Mouse (Mus musculus) MEL (cell line): ENCODE results near the gene Pax8. TPM values are rescaled to one million over a fixed set of nuclear protein-coding genes. Genes with fewer than 3 reads are reported as not detected.

Experiments used
- DNase-seq: peaks from one replicate; pipeline ENCODE4 v3.0.0; 2011; ENCODE audit warnings: low read depth, low spot score
- H3K27ac ChIP-seq: 2 replicates; pipeline ENCODE4 v1.5.1; 2012; ENCODE audit warnings: low read depth, mild to moderate bottlenecking, control low read depth, low read length, moderate library complexity; ENCODE audit not compliant: control insufficient read depth
- H3K27me3 ChIP-seq, 2 experiments: fragments of 150-350 bp in 1 of 2; sonication (generic) in 1 of 2; 2 replicates each; pipeline ENCODE4 v1.6.1; 2012; ENCODE audit warnings: low read length in 2 of 2, mild to moderate bottlenecking in 2 of 2, improper control_type of control experiment in 1 of 2, moderate library complexity in 1 of 2; ENCODE audit not compliant: insufficient read depth in 2 of 2, control insufficient read depth in 1 of 2
- H3K36me3 ChIP-seq, 2 experiments: 2 replicates each; pipeline ENCODE4 v1.6.1; 2012 to 2014; ENCODE audit warnings: low read length in 2 of 2, improper control_type of control experiment in 1 of 2, inconsistent platforms in 1 of 2, mild to moderate bottlenecking in 1 of 2; ENCODE audit not compliant: insufficient read depth in 2 of 2, control insufficient read depth in 1 of 2
- H3K4me1 ChIP-seq, 2 experiments: fragments of 150-350 bp in 1 of 2; sonication (generic) in 1 of 2; 2 replicates each; pipeline ENCODE4 v1.6.1; 2012; ENCODE audit warnings: low read length in 2 of 2, improper control_type of control experiment in 1 of 2, mild to moderate bottlenecking in 1 of 2; ENCODE audit not compliant: insufficient read depth in 2 of 2, control insufficient read depth in 1 of 2
- H3K4me3 ChIP-seq, 2 experiments: fragments of 150-350 bp in 1 of 2; sonication (generic) in 1 of 2; 2 replicates each; pipeline ENCODE4 v1.5.1; 2012; ENCODE audit warnings: low read depth in 2 of 2, low read length in 2 of 2, mild to moderate bottlenecking in 2 of 2, moderate library complexity in 2 of 2, control low read depth in 1 of 2, improper control_type of control experiment in 1 of 2; ENCODE audit not compliant: control insufficient read depth in 1 of 2, insufficient read depth in 1 of 2
- H3K79me2 ChIP-seq: 2 replicates; pipeline ENCODE4 v1.6.1; 2012; ENCODE audit warnings: mild to moderate bottlenecking, low read length, moderate library complexity; ENCODE audit not compliant: control insufficient read depth, poor library complexity, insufficient read depth
- H3K9ac ChIP-seq: 2 replicates; pipeline ENCODE4 v1.6.1; 2012; ENCODE audit warnings: low read depth, mild to moderate bottlenecking, control low read depth, low read length, moderate library complexity; ENCODE audit not compliant: control insufficient read depth, poor library complexity, severe bottlenecking
- H3K9me3 ChIP-seq: fragments of 150-350 bp; sonication (generic); replicated peaks from 2 replicates; pipeline ENCODE4 v1.6.1; 2012; ENCODE audit warnings: mild to moderate bottlenecking, low read length, improper control_type of control experiment, moderate library complexity; ENCODE audit not compliant: insufficient read depth
- BHLHE40 ChIP-seq: IDR thresholded peaks from 2 replicates; pipeline ENCODE4 v1.6.1; 2012; ENCODE audit warnings: low read depth, mild to moderate bottlenecking, inconsistent platforms, low read length, improper control_type of control experiment, borderline replicate concordance
- CHD2 ChIP-seq: IDR thresholded peaks from 2 replicates; pipeline ENCODE4 v1.6.1; 2011; ENCODE audit warnings: low read length, improper control_type of control experiment
- ELF1 ChIP-seq: IDR thresholded peaks from 2 replicates; pipeline ENCODE4 v1.6.1; 2014; ENCODE audit warnings: low read depth, mild to moderate bottlenecking, inconsistent platforms, low read length, improper control_type of control experiment, moderate library complexity
- ETS1 ChIP-seq: IDR thresholded peaks from 2 replicates; pipeline ENCODE4 v1.6.1; 2012; ENCODE audit warnings: low read depth, mild to moderate bottlenecking, inconsistent platforms, low read length, improper control_type of control experiment, moderate library complexity
- GATA1 ChIP-seq: IDR thresholded peaks from 2 replicates; pipeline ENCODE4 v1.6.1; 2011; ENCODE audit warnings: low read depth, low read length, improper control_type of control experiment
- HCFC1 ChIP-seq: IDR thresholded peaks from 2 replicates; pipeline ENCODE4 v1.6.1; 2012; ENCODE audit warnings: low read depth, mild to moderate bottlenecking, inconsistent platforms, low read length, improper control_type of control experiment, moderate library complexity
- KAT2A ChIP-seq: conservative IDR thresholded peaks from 2 replicates; pipeline ENCODE4 v1.6.1; 2012; ENCODE audit warnings: low read depth, low read length, improper control_type of control experiment, inconsistent platforms
- MAFK ChIP-seq: IDR thresholded peaks from 2 replicates; pipeline ENCODE4 v1.6.1; 2011; ENCODE audit warnings: low read depth, mild to moderate bottlenecking, low read length, improper control_type of control experiment, borderline replicate concordance
- MAZ ChIP-seq: IDR thresholded peaks from 2 replicates; pipeline ENCODE4 v1.6.1; 2012; ENCODE audit warnings: low read depth, mild to moderate bottlenecking, inconsistent platforms, low read length, improper control_type of control experiment
- MEF2A ChIP-seq: IDR thresholded peaks from 2 replicates; pipeline ENCODE4 v1.6.1; 2014; ENCODE audit warnings: low read depth, mild to moderate bottlenecking, inconsistent platforms, low read length, improper control_type of control experiment; ENCODE audit not compliant: poor library complexity, insufficient replicate concordance, severe bottlenecking; ENCODE audit errors: extremely low read depth
- MXI1 ChIP-seq: IDR thresholded peaks from 2 replicates; pipeline ENCODE4 v1.6.1; 2011; ENCODE audit warnings: mild to moderate bottlenecking, low read depth, low read length, improper control_type of control experiment
- NELFE ChIP-seq: IDR thresholded peaks from 2 replicates; pipeline ENCODE4 v1.6.1; 2011; ENCODE audit warnings: low read depth, low read length, improper control_type of control experiment
- NRF1 ChIP-seq: IDR thresholded peaks from 2 replicates; pipeline ENCODE4 v1.6.1; 2014; ENCODE audit warnings: low read depth, mild to moderate bottlenecking, inconsistent platforms, low read length, improper control_type of control experiment, moderate library complexity; ENCODE audit not compliant: poor library complexity, insufficient read depth, severe bottlenecking
- POLR2A ChIP-seq, 2 experiments: IDR thresholded peaks; 2 replicates each; pipeline ENCODE4 v1.6.1; 2011 to 2012; ENCODE audit warnings: low read length in 2 of 2, mild to moderate bottlenecking in 2 of 2, control low read depth in 1 of 2, improper control_type of control experiment in 1 of 2, low read depth in 1 of 2, moderate library complexity in 1 of 2; ENCODE audit not compliant: control insufficient read depth in 1 of 2, insufficient read depth in 1 of 2, poor library complexity in 1 of 2
- POLR2AphosphoS2 ChIP-seq: IDR thresholded peaks from 2 replicates; pipeline ENCODE4 v1.6.1; 2011; ENCODE audit warnings: low read length, improper control_type of control experiment
- RAD21 ChIP-seq: IDR thresholded peaks from 2 replicates; pipeline ENCODE4 v1.6.1; 2011; ENCODE audit warnings: mild to moderate bottlenecking, low read depth, low read length, improper control_type of control experiment
- SMC3 ChIP-seq: IDR thresholded peaks from 2 replicates; pipeline ENCODE4 v1.6.1; 2011; ENCODE audit warnings: low read depth, low read length, improper control_type of control experiment
- TBP ChIP-seq: IDR thresholded peaks from 2 replicates; pipeline ENCODE4 v1.8.0; 2011; ENCODE audit warnings: low read depth, low read length, improper control_type of control experiment
- USF1 ChIP-seq: IDR thresholded peaks from 2 replicates; pipeline ENCODE4 v1.6.1; 2014; ENCODE audit warnings: low read depth, mild to moderate bottlenecking, inconsistent platforms, low read length, improper control_type of control experiment, moderate library complexity
- ZC3H11A ChIP-seq: IDR thresholded peaks from 2 replicates; pipeline ENCODE4 v1.6.1; 2012; ENCODE audit warnings: low read depth, mild to moderate bottlenecking, inconsistent platforms, low read length, improper control_type of control experiment
- polyA plus RNA-seq, 2 experiments: library from polyadenylated mRNA; stranded (reverse) in 1 of 2; unstranded in 1 of 2; fragments of >175 nt in 1 of 2; fragments of >200 nt in 1 of 2; gene quantifications; 2 replicates each; pipeline versions ENCODE4 v1.2.1 to v1.2.4; 2012; ENCODE audit warnings: low replicate concordance in 2 of 2, low read depth in 1 of 2; ENCODE audit not compliant: insufficient read length in 2 of 2, insufficient read depth in 1 of 2, missing spikeins in 1 of 2
- total RNA-seq: library from RNA; depleted of rRNA; stranded (reverse); fragments of 300-350 nt; gene quantifications from 2 replicates; pipeline ENCODE4 v1.2.3, GENCODE M21; 2012

Pax8 gene
- total and polyA plus RNA-seq, 3 experiments, result not detected

DNA sequence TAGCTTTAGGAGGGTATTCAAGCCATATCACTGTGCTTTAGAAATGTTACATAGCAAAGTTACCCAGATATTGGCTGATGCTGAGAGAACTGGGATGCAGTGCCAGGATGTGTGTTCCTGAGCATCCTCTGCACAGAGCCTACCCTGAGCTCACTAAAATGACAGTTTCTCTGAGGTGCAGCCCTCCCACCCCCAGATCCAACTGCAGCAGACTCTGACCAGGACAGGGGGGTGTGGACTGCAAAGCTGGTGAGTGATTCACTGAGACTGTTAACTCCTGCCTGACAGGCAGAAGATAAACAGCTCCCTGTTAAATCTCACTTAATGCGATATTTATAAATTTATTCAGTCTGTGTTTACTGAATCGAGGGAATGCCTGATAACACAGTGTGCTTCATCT is 25.5 kb upstream of the Pax8 start:
- DNase-seq, result no peak
- H3K36me3 ChIP-seq, result no peaks in the 10 kb centered on the region
- no peak overlapping the region for H3K4me3 ChIP-seq

DNA sequence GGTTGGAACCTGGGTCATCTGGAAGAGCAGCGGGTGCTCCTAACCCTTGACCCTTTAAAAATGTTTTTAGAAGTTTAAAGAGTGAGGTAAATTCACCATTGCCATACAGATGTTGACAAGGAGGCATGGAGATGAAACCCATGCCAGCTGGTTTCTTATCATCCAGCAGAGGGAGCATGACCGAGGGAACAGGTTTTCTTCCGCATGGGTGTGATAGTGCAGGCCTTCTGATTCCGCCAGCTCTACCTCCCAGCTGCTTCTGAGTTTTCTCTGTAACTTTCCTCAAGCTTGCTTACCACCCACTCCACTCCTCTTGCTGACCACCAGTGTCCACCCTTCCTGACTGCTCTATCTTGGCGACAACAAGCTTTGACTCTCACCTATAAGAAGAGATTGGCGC is 15.2 kb upstream of the Pax8 start:
- no peak for DNase-seq
- H3K4me1 ChIP-seq, result no peaks in the 10 kb centered on the region
- TF ChIP-seq MAZ (no peak), ZC3H11A (no peak), HCFC1 (no peak), POLR2AphosphoS2 (no peak), TBP (no peak), POLR2A (IDR thresholded peaks at IDR 0.05; ENCODE audit: control insufficient read depth in 1 of 2, insufficient read depth in 1 of 2, low read depth in 1 of 2, low read length in 2 of 2, poor library complexity in 1 of 2) (no peak), ETS1 (no peak), MXI1 (no peak), BHLHE40 (no peak), ELF1 (no peak), MAFK (no peak), CHD2 (no peak), USF1 (no peak), NELFE (no peak), MEF2A (no peak), RAD21 (no peak), KAT2A (no peak), NRF1 (no peak)
- no peak overlapping the region for H3K27ac ChIP-seq
- H3K4me3 ChIP-seq, result no peak overlapping the region
- no peaks in the 10 kb centered on the region for H3K36me3 ChIP-seq
- no peak overlapping the region for H3K9ac ChIP-seq
- H3K79me2 ChIP-seq, result no peaks in the 10 kb centered on the region
- H3K9me3 ChIP-seq, result no peaks in the 10 kb centered on the region
- no peaks in the 10 kb centered on the region for H3K27me3 ChIP-seq

More for the DNA sequence above, 25.5 kb upstream of the Pax8 start:
- TF ChIP-seq POLR2AphosphoS2, result no peak
- no peak for TF ChIP-seq RAD21
- TF ChIP-seq SMC3, result no peak
- TF ChIP-seq ELF1, result no peak
- TF ChIP-seq GATA1, result no peak
- H3K27me3 ChIP-seq, result no peaks in the 10 kb centered on the region
- H3K4me1 ChIP-seq, result no peaks in the 10 kb centered on the region
- no peak overlapping the region for H3K9ac ChIP-seq
- no peaks in the 10 kb centered on the region for H3K79me2 ChIP-seq
- H3K27ac ChIP-seq, result no peak overlapping the region
- no peaks in the 10 kb centered on the region for H3K9me3 ChIP-seq
